Mouse (Mus musculus): ENCODE data around the gene Rpusd4. TPM values are rescaled to one million over a fixed set of nuclear protein-coding genes. Genes with fewer than 3 reads are reported as not detected.

The Rpusd4 gene
- polyA plus RNA-seq, 1 experiment from 2014 or later: 17.3 TPM

- H3K36me3 ChIP-seq (replicated peaks): no peaks in the 10 kb centered on the region
- no peaks in the 10 kb centered on the region; the same call in 1 of the 2 replicates for H3K27me3 ChIP-seq (replicated peaks)
- H3K4me1 ChIP-seq: no peaks in the 10 kb centered on the region
- no peak overlapping the region for H3K4me3 ChIP-seq
- no peak overlapping the region for H3K4me2 ChIP-seq
- no peak overlapping the region for H3K27ac ChIP-seq
- no peak for ATAC-seq (replicated peaks)
- no peaks in the 10 kb centered on the region for H3K9me3 ChIP-seq
- 82% methylated on average over 4 of the region's 4 CpGs for WGBS
- H3K9ac ChIP-seq: no peak overlapping the region
These were observed 23.3 kb downstream of the Rpusd4 start for GRCm38 (mm10) chr9:35290916-35291315.

DNA sequence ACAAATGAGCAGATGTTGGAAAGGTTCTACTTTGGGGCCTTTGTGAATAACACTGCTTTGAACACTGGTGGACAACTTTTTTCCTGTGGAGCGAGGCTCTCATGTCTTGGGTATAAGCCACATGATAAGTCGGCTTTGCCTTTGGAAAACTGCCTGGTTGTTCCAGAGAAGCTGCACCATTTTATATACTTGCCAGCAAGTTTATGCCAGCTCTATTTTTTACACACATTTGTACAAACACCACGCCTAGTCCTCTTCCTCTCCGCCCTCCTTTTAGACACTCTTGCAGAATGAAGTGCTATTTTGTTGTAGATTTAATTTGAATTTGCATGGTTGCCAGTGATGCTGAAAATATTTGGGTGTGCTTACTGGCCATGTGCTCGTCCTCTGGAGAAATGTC lies 25.8 kb downstream of the Rpusd4 start:
- Histone ChIP-seq H3K27ac (no peak overlapping the region), H3K4me3 (no peak overlapping the region), H3K4me1 (no peaks in the 10 kb centered on the region), H3K27me3 (replicated peaks) (no peaks in the 10 kb centered on the region; the same call in 1 of the 2 replicates), H3K36me3 (replicated peaks) (no peaks in the 10 kb centered on the region), H3K9ac (no peak overlapping the region), H3K4me2 (no peak overlapping the region), H3K9me3 (no peaks in the 10 kb centered on the region)
- 85% methylated on average over 5 of the region's 5 CpGs for WGBS
- ATAC-seq (replicated peaks): no peak

- Histone ChIP-seq H3K4me3 (no peak overlapping the region), H3K9me3 (no peaks in the 10 kb centered on the region), H3K27ac (no peak overlapping the region), H3K4me1 (no peaks in the 10 kb centered on the region), H3K9ac (no peak overlapping the region), H3K27me3 (replicated peaks) (no peaks in the 10 kb centered on the region), H3K4me2 (no peak overlapping the region), H3K36me3 (replicated peaks) (no peaks in the 10 kb centered on the region)
- ATAC-seq (replicated peaks): no peak
These were observed 30.1 kb downstream of the Rpusd4 start for GRCm38 (mm10) chr9:35297791-35298190.

GRCm38 (mm10) chr9:35302172-35302571 lies 34.5 kb downstream of the Rpusd4 start:
- no peak overlapping the region for H3K4me2 ChIP-seq
- no peak overlapping the region for H3K27ac ChIP-seq
- no peaks in the 10 kb centered on the region for H3K9me3 ChIP-seq
- WGBS: 88% methylated on average over 3 of the region's 3 CpGs
- no peaks in the 10 kb centered on the region for H3K4me1 ChIP-seq
- H3K9ac ChIP-seq: no peak overlapping the region
- ATAC-seq (replicated peaks): no peak
- no peak overlapping the region for H3K4me3 ChIP-seq
- no peaks in the 10 kb centered on the region for H3K27me3 ChIP-seq (replicated peaks)
- no peaks in the 10 kb centered on the region for H3K36me3 ChIP-seq (replicated peaks)

DNA sequence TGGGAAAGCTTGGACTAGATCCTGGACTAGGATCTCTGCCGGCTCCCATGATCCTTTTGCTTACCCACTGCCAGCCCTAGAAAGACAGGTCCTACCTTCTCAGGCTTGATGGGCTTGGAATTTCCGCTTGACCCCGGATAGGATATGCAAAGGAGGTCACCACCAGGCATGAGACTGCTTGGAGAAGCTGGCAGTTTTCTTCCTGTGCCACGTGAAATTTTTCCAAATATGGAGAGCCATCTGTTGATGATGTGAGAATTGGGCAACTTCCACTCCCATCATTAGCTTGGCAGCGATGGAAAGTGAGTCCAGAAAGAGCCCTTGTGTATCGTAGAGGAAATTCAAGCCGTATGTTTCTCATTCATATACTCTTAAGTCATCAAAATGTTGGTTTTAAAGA lies 39.8 kb downstream of the Rpusd4 start:
- WGBS: 85% methylated on average over 7 of the region's 7 CpGs
- no peak overlapping the region for H3K4me3 ChIP-seq
- H3K4me1 ChIP-seq: no peaks in the 10 kb centered on the region
- no peak overlapping the region for H3K4me2 ChIP-seq
- 0 out of 2 replicates have a peak, but pooled peaks cover 2% of the 10 kb centered on the region for H3K27me3 ChIP-seq (replicated peaks)
- no peaks in the 10 kb centered on the region for H3K36me3 ChIP-seq (replicated peaks)
- no peaks in the 10 kb centered on the region for H3K9me3 ChIP-seq
- no peak for ATAC-seq (replicated peaks)
- H3K9ac ChIP-seq: no peak overlapping the region
- no peak overlapping the region for H3K27ac ChIP-seq

GRCm38 (mm10) chr9:35310377-35310776 lies 42.7 kb downstream of the Rpusd4 start:
- H3K9me3 ChIP-seq: no peaks in the 10 kb centered on the region
- no peak overlapping the region for H3K27ac ChIP-seq
- H3K4me1 ChIP-seq: no peaks in the 10 kb centered on the region
- no peak overlapping the region for H3K4me3 ChIP-seq
- no peak overlapping the region for H3K4me2 ChIP-seq
- no peak overlapping the region for H3K9ac ChIP-seq
- WGBS: 93% methylated on average over 6 of the region's 6 CpGs
- no peak for ATAC-seq (replicated peaks)
- H3K27me3 ChIP-seq (replicated peaks): 0 out of 2 replicates have a peak, but pooled peaks cover 5% of the 10 kb centered on the region
- H3K36me3 ChIP-seq (replicated peaks): no peaks in the 10 kb centered on the region

- H3K4me1 ChIP-seq: no peaks in the 10 kb centered on the region
- no peak overlapping the region for H3K27ac ChIP-seq
- no peak for ATAC-seq (replicated peaks)
- H3K9ac ChIP-seq: no peak overlapping the region
- 62% methylated on average over 3 of the region's 3 CpGs for WGBS
- H3K36me3 ChIP-seq (replicated peaks): no peaks in the 10 kb centered on the region
- H3K4me2 ChIP-seq: no peak overlapping the region
- H3K27me3 ChIP-seq (replicated peaks): 0 out of 2 replicates have a peak, but pooled peaks cover 5% of the 10 kb centered on the region
- H3K9me3 ChIP-seq: no peaks in the 10 kb centered on the region
- no peak overlapping the region for H3K4me3 ChIP-seq
These were observed 44.9 kb downstream of the Rpusd4 start for GRCm38 (mm10) chr9:35312516-35312915.

GRCm38 (mm10) chr9:35313601-35314000 lies 45.9 kb downstream of the Rpusd4 start:
- Histone ChIP-seq H3K27me3 (replicated peaks) (0 out of 2 replicates have a peak, but pooled peaks cover 5% of the 10 kb centered on the region), H3K9me3 (no peaks in the 10 kb centered on the region), H3K4me3 (no peak overlapping the region), H3K4me2 (no peak overlapping the region), H3K27ac (no peak overlapping the region), H3K4me1 (no peaks in the 10 kb centered on the region), H3K9ac (no peak overlapping the region), H3K36me3 (replicated peaks) (no peaks in the 10 kb centered on the region)
- WGBS: 29% methylated on average over 4 of the region's 4 CpGs
- no peak for ATAC-seq (replicated peaks)

DNA sequence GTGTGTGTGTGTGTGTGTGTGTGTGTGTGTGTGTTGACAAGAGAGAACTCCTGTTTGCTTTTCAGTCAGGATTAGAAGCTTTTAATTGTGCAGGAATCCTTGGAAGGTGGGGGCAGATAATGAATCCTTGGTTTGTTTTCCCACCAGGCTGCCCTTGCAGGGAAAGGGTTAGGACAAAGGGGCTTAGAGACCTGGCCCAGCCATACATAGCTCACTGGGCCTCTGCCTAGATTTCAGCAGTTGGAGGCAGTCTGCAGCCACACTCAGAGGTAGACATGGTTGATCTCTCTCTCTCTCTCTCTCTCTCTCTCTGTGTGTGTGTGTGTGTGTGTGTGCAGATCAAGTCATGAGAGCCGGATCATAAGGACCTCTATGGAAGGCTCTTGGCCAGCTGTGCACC lies 46.6 kb downstream of the Rpusd4 start:
- no peaks in the 10 kb centered on the region for H3K9me3 ChIP-seq
- H3K4me1 ChIP-seq: peaks cover 4% of the 10 kb centered on the region; the same call in 1 of the 2 replicates
- ATAC-seq (replicated peaks): no peak
- no peaks in the 10 kb centered on the region for H3K36me3 ChIP-seq (replicated peaks)
- no peak overlapping the region for H3K9ac ChIP-seq
- H3K4me2 ChIP-seq: no peak overlapping the region
- no peak overlapping the region for H3K27ac ChIP-seq
- H3K27me3 ChIP-seq (replicated peaks): 0 out of 2 replicates have a peak, but pooled peaks cover 5% of the 10 kb centered on the region
- H3K4me3 ChIP-seq: no peak overlapping the region
- WGBS: 17% methylated on average over 1 of the region's 1 CpGs

GRCm38 (mm10) chr9:35316771-35317211 lies 49.1 kb downstream of the Rpusd4 start:
- H3K27ac ChIP-seq: no peak overlapping the region
- no peak for ATAC-seq (replicated peaks)
- 0 out of 2 replicates have a peak, but pooled peaks cover 5% of the 10 kb centered on the region for H3K27me3 ChIP-seq (replicated peaks)
- WGBS: 68% methylated on average over 3 of the region's 3 CpGs
- no peaks in the 10 kb centered on the region for H3K9me3 ChIP-seq
- no peaks in the 10 kb centered on the region for H3K36me3 ChIP-seq (replicated peaks)
- H3K4me1 ChIP-seq: peaks cover 4% of the 10 kb centered on the region; the same call in 1 of the 2 replicates
- no peak overlapping the region for H3K9ac ChIP-seq
- no peak overlapping the region for H3K4me3 ChIP-seq
- no peak overlapping the region for H3K4me2 ChIP-seq

DNA sequence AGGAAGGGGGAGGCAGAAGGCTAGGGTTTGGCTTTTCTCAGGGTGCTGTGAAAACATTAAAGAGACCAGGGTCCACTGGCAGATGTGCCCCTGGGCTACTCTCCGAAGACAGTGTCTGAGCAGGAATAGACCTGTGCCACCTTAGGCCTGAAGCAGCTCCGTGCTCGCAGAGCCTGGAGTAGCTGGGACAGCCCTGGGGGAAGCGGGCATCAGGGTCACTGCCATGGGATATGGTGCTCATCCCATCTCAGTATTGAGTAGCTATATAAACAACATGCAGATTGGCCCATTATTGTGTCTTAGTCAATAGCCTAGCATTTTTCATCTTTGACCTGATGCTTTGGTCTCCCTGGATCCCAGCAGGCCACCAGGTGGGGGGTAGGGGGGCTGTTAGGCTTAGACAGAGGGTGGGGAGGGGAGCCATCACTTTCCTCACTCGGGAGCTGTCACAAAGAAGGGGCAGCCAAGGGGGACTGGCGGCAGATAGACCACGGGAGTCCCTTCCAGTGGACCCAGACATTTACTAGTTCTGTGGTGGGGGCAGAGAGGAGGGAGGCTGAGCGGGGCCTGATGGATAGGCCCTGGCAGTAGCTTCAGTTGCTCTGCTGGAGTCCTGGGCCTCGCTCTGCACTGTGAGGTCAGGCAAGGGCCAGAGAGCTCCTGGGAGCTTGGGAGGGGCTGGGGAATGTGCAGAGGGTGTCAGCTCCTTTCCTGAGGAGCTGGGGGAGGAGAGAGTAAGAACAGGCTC lies 49.7 kb downstream of the Rpusd4 start:
- Histone ChIP-seq H3K9me3 (no peaks in the 10 kb centered on the region), H3K4me1 (peaks cover 4% of the 10 kb centered on the region; the same call in 1 of the 2 replicates), H3K27me3 (replicated peaks) (0 out of 2 replicates have a peak, but pooled peaks cover 3% of the 10 kb centered on the region), H3K9ac (no peak overlapping the region), H3K36me3 (replicated peaks) (no peaks in the 10 kb centered on the region), H3K4me2 (no peak overlapping the region), H3K27ac (no peak overlapping the region), H3K4me3 (no peak overlapping the region)
- WGBS: 47% methylated on average over 9 of the region's 9 CpGs
- peak; percentile 21; the same call in 1 of the 2 replicates for ATAC-seq (replicated peaks)

DNA sequence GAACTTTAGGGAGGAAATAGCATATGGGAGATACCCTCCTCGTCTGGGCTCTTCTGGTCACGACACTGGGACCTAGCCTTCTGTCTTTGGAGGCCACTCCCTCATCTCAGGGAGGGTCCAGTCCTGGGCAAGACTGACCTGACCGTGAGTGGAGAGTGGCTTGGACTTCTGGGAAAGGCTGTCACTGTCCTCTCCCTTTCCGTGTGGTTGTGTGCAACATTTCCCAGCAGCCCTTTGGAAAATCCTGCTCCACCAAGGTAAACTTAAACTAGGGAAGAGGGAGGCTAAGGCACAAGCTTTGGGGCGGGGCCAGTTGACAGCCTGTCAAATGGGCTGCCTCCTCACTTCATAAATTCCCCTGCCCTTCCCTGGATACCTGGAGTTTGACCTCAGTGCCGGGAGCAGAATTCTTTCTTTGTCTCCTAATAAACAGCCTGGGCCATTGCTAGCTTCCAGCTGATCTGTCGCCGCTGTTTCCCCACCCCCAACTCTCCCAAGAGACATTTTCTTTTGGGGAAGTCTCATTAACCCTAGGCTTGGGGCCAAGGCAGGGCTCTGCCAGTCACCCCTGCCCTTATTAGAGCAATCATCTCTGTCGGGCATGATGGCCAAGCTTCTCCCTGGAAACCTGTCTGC lies 51.0 kb downstream of the Rpusd4 start:
- H3K9me3 ChIP-seq: no peaks in the 10 kb centered on the region
- H3K36me3 ChIP-seq (replicated peaks): no peaks in the 10 kb centered on the region
- H3K27ac ChIP-seq: no peak overlapping the region
- H3K4me2 ChIP-seq: no peak overlapping the region
- no peak overlapping the region for H3K4me3 ChIP-seq
- no peak; the same call in 1 of the 2 replicates for ATAC-seq (replicated peaks)
- 0 out of 2 replicates have a peak, but pooled peaks cover 2% of the 10 kb centered on the region for H3K27me3 ChIP-seq (replicated peaks)
- peaks cover 4% of the 10 kb centered on the region; the same call in 1 of the 2 replicates for H3K4me1 ChIP-seq
- WGBS: 39% methylated on average over 9 of the region's 9 CpGs
- no peak overlapping the region for H3K9ac ChIP-seq
